Mouse (Mus musculus): ENCODE measurements around the gene St7l. TPM values are rescaled to one million over a fixed set of nuclear protein-coding genes. Genes with fewer than 3 reads are reported as not detected.

Gene St7l
- polyA plus RNA-seq, 1 experiment from 2014 or later = 30.9 TPM

- Histone ChIP-seq H3K4me3 (replicated peaks; ENCODE audit: low read depth, low read length) (no peak overlapping the region), H3K9ac (ENCODE audit: low read depth, low read length) (no peak overlapping the region), H3K27me3 (ENCODE audit: insufficient read depth, low read length) (peaks cover 12% of the 10 kb centered on the region; the same call in 1 of the 2 replicates), H3K4me2 (ENCODE audit: low read length) (no peak overlapping the region), H3K4me1 (replicated peaks; ENCODE audit: insufficient read depth, low read length) (no peaks in the 10 kb centered on the region), H3K9me3 (replicated peaks; ENCODE audit: low read length) (no peaks in the 10 kb centered on the region), H3K27ac (no peak overlapping the region), H3K36me3 (ENCODE audit: insufficient read depth, low read length) (peaks cover 5% of the 10 kb centered on the region; the same call in 1 of the 2 replicates)
- ATAC-seq (replicated peaks; ENCODE audit: low FRiP score, low read depth) = peak; percentile 27; the same call in 1 of the 2 replicates
- no peak for TF ChIP-seq CTCF (IDR thresholded peaks at IDR 0.05; ENCODE audit: low read depth)
- peak; percentile 54 for DNase-seq (ENCODE audit: low spot score)
- WGBS = 61% methylated on average over 6 of the region's 6 CpGs
Observed at GRCm38 (mm10) chr3:104956131-104956581, 92.4 kb downstream of the St7l start.

- no peak overlapping the region for H3K9ac ChIP-seq (ENCODE audit: low read depth, low read length)
- H3K9me3 ChIP-seq (replicated peaks; ENCODE audit: low read length) = no peaks in the 10 kb centered on the region
- TF ChIP-seq CTCF (IDR thresholded peaks at IDR 0.05; ENCODE audit: low read depth) = no peak
- no peaks in the 10 kb centered on the region for H3K36me3 ChIP-seq (ENCODE audit: insufficient read depth, low read length)
- H3K27ac ChIP-seq = no peak overlapping the region
- ATAC-seq (replicated peaks; ENCODE audit: low FRiP score, low read depth) (no peak), DNase-seq (ENCODE audit: low spot score) (no peak)
- H3K4me1 ChIP-seq (replicated peaks; ENCODE audit: insufficient read depth, low read length) = peaks cover 11% of the 10 kb centered on the region; the same call in 1 of the 2 replicates
- peaks cover 29% of the 10 kb centered on the region for H3K27me3 ChIP-seq (ENCODE audit: insufficient read depth, low read length)
- WGBS = 17% methylated on average over 19 of the region's 19 CpGs
- no peak overlapping the region for H3K4me3 ChIP-seq (replicated peaks; ENCODE audit: low read depth, low read length)
- peak overlapping the region; percentile 83; the same call in 1 of the 2 replicates for H3K4me2 ChIP-seq (ENCODE audit: low read length)
Observed at GRCm38 (mm10) chr3:104960026-104961000, 96.5 kb downstream of the St7l start.

DNA sequence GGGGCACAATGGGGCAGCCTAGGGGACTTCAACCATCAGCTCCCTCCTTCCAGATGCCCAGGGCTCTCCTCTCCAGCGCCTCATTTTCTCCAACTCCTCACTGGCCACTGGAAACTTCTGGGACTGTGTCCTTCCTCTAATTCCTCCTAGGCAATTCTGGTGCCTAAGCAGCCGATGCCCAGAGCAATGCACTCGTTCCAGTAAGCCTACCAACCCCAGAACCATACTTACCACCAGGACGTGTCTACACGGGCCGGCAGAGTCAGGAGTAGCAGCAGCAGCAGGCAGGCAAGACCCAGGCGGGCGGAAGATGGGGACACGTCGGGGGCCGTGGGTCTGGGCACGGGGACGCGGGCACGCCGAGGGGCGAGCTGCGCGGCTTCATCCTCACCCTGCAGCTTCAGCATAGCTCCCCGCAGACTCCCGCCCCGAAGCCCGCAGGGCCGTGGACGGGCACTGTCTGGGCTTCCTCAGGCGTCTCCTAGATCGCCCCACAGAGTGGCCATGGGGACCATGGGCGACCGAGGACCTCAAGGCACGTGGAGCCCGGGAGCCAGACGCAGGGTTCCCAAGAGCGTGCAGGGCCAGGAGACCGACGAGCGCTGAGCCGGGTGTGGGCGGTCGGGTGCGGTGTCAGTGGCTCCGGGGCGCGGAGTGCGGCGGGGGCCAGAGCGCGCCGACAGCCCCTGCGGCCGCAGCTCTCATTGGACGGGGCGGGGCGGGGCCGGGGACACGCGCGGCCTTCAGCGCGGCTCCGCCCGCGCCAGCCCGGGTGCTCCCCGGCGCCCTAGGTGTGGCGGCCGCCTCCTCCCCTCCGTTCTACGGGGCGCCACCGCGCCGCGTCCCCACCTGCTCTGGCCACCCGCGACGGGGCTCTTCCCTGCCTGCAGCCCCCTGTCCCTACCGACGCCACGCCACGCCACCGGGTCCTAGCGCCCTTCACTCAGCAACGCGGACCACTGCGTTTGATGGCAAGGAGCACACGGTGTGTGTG, 97.6 kb downstream of the St7l start, which contains the start of gene Wnt2b:
Gene Wnt2b (minus strand): TSS at position 856 of the 994 bp plus-strand sequence.
- ATAC-seq (replicated peaks; ENCODE audit: low FRiP score, low read depth) = peak; percentile 50
- DNase-seq (ENCODE audit: low spot score) = no peak
- peaks cover 29% of the 10 kb centered on the region for H3K27me3 ChIP-seq (ENCODE audit: insufficient read depth, low read length)
- H3K9ac ChIP-seq (ENCODE audit: low read depth, low read length) = peak within 1 kb of the TSS; percentile 40
- H3K27ac ChIP-seq = no peak within 1 kb of the TSS
- H3K4me1 ChIP-seq (replicated peaks; ENCODE audit: insufficient read depth, low read length) = peaks cover 11% of the 10 kb centered on the region; the same call in 1 of the 2 replicates
- no peak for TF ChIP-seq CTCF (IDR thresholded peaks at IDR 0.05; ENCODE audit: low read depth)
- H3K4me2 ChIP-seq (ENCODE audit: low read length) = peak within 1 kb of the TSS; percentile 83
- H3K9me3 ChIP-seq (replicated peaks; ENCODE audit: low read length) = no peaks in the 10 kb centered on the region
- no peaks in the 10 kb centered on the region for H3K36me3 ChIP-seq (ENCODE audit: insufficient read depth, low read length)
- peak within 1 kb of the TSS; percentile 42 for H3K4me3 ChIP-seq (replicated peaks; ENCODE audit: low read depth, low read length)
- 4% methylated on average over 72 of the region's 87 CpGs for whole genome bisulfite sequencing

- Histone ChIP-seq H3K4me3 (replicated peaks; ENCODE audit: low read depth, low read length) (peak overlapping the region; percentile 42), H3K27me3 (ENCODE audit: insufficient read depth, low read length) (peaks cover 29% of the 10 kb centered on the region), H3K27ac (no peak overlapping the region), H3K9me3 (replicated peaks; ENCODE audit: low read length) (no peaks in the 10 kb centered on the region), H3K4me1 (replicated peaks; ENCODE audit: insufficient read depth, low read length) (peaks cover 11% of the 10 kb centered on the region; the same call in 1 of the 2 replicates), H3K36me3 (ENCODE audit: insufficient read depth, low read length) (no peaks in the 10 kb centered on the region), H3K9ac (ENCODE audit: low read depth, low read length) (0 out of 2 replicates have a peak overlapping the region, but pooled peaks have one; percentile 40), H3K4me2 (ENCODE audit: low read length) (peak overlapping the region; percentile 83)
- TF ChIP-seq CTCF (IDR thresholded peaks at IDR 0.05; ENCODE audit: low read depth) = no peak
- under 1% methylated on average over 31 of the region's 31 CpGs for WGBS
- DNase-seq (ENCODE audit: low spot score) (peak; percentile 39), ATAC-seq (replicated peaks; ENCODE audit: low FRiP score, low read depth) (peak; percentile 10; the same call in 1 of the 2 replicates)
Observed at GRCm38 (mm10) chr3:104962141-104962611, 98.4 kb downstream of the St7l start.

GRCm38 (mm10) chr3:104962866-104963265, 99.1 kb downstream of the St7l start:
- Histone ChIP-seq H3K4me1 (replicated peaks; ENCODE audit: insufficient read depth, low read length) (peaks cover 11% of the 10 kb centered on the region; the same call in 1 of the 2 replicates), H3K27ac (no peak overlapping the region), H3K27me3 (ENCODE audit: insufficient read depth, low read length) (peaks cover 29% of the 10 kb centered on the region), H3K9me3 (replicated peaks; ENCODE audit: low read length) (no peaks in the 10 kb centered on the region), H3K9ac (ENCODE audit: low read depth, low read length) (no peak overlapping the region), H3K4me2 (ENCODE audit: low read length) (no peak overlapping the region), H3K36me3 (ENCODE audit: insufficient read depth, low read length) (no peaks in the 10 kb centered on the region), H3K4me3 (replicated peaks; ENCODE audit: low read depth, low read length) (no peak overlapping the region)
- no peak for TF ChIP-seq CTCF (IDR thresholded peaks at IDR 0.05; ENCODE audit: low read depth)
- no peak for DNase-seq (ENCODE audit: low spot score)
- ATAC-seq (replicated peaks; ENCODE audit: low FRiP score, low read depth) = no peak
- WGBS = 8% methylated on average over 5 of the region's 5 CpGs
